Comparison of ENCODE assay signal across 10 mouse cellular contexts in the genomic region with DNA sequence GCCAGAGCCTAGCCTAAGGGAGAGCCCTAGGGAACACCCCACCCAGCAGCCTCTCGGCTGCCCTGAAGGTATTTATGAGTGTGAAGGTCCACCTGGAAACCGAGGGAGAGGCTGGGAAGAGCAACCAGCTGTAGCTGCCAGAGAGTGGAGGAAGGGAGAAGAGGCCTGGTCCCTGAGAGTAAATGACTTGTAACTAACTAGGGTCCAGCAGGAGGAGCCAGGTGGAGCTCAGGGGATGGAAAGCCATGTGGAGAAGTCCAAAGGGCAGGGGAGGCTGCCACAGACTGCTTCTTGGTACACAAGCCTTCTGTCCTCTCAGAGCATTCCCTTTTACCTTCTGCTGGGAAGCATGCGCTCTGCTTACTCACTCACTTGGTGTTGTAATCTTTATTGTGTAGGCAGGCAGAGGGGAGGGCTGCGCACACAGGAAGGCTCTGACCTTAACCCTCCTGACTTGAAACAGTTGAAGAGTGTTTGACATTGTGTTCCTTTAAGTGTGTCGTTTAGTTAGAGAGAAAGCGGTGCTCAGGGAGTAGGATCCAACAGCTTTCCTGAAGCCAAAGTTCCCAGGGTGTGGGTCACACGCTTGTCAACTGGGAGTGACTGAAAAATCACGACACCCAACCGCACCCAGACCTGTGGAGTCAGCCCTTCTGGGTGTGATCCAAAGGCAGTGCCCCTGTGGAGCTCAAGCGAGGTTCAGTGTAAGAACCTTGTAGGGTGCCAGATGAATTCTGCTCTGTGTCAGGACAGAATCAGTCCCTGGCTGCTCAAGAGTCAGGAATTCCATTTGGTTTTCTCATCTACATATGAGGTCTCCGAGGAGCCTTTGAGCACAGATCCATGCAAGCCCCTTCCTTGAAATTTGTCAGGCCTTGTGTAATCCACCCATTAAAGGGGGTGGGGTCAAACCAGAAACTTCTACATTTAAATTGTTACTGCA. TPM values are rescaled to one million over a fixed set of nuclear protein-coding genes. Genes with fewer than 3 reads are reported as not detected.
DNase-seq lines count a peak whose midpoint lies in the region; ATAC-seq and TF ChIP-seq lines count a peak whose summit lies in the region.
"Had no signal": no experiment of that assay in that cellular context is flagged by ENCODE, and none has a peak within 500 bp of the region (broad histone marks: within the 10 kb centered on the region; RNA-seq: fewer than 3 reads in every experiment).

No protein-coding gene starts in this region.

- H3K4me3 ChIP-seq in heart, embryonic 12.5 days = no peak overlapping the region
- no peak overlapping the region for H3K4me3 ChIP-seq in limb, embryonic 14.5 days (replicated peaks; ENCODE audit: low read length)
- no peak overlapping the region for H3K4me3 ChIP-seq in stomach, embryonic 14.5 days (ENCODE audit: low read depth, low read length)
- no peak overlapping the region for H3K4me3 ChIP-seq in hindbrain, embryonic 13.5 days
- H3K4me3 ChIP-seq: hindbrain, embryonic 15.5 days had no signal

- H3K36me3 ChIP-seq in heart, embryonic 12.5 days = no peaks in the 10 kb centered on the region
- H3K36me3 ChIP-seq in limb, embryonic 14.5 days (ENCODE audit: control insufficient read depth, insufficient read depth, low read length) = no peaks in the 10 kb centered on the region
- H3K36me3 ChIP-seq in stomach, embryonic 14.5 days (ENCODE audit: control insufficient read depth, insufficient read depth, low read length) = no peaks in the 10 kb centered on the region
- no peaks in the 10 kb centered on the region for H3K36me3 ChIP-seq in hindbrain, embryonic 13.5 days
- H3K36me3 ChIP-seq: hindbrain, embryonic 15.5 days had no signal

- no peak for ATAC-seq in heart, embryonic 12.5 days (ENCODE audit: insufficient number of reproducible peaks, low FRiP score)
- ATAC-seq in limb, embryonic 14.5 days (ENCODE audit: low FRiP score, low read depth) = peak; percentile 60; the same call in 1 of the 2 replicates
- peak; percentile 72 for ATAC-seq in stomach, embryonic 14.5 days (ENCODE audit: insufficient number of reproducible peaks, insufficient read depth, low FRiP score, low read depth)
- no peak for ATAC-seq in hindbrain, embryonic 13.5 days (ENCODE audit: low FRiP score)
- ATAC-seq in inflammation-experienced regulatory T-cells, adult 6 months = no peak

- intact Hi-C loops in heart, postnatal 25 days (cut with DNase I) = no loop called here

- H3K27ac ChIP-seq in heart, embryonic 12.5 days (ENCODE audit: poor library complexity, severe bottlenecking) = 0 out of 2 replicates have a peak overlapping the region, but pooled peaks have one; percentile 3
- 0 out of 2 replicates have a peak overlapping the region, but pooled peaks have one; percentile 26 for H3K27ac ChIP-seq in limb, embryonic 14.5 days (replicated peaks; ENCODE audit: low read depth, low read length)
- peak overlapping the region; percentile 23; the same call in 1 of the 2 replicates for H3K27ac ChIP-seq in stomach, embryonic 14.5 days (ENCODE audit: low read length)
- H3K27ac ChIP-seq in hindbrain, embryonic 13.5 days = no peak overlapping the region
- H3K27ac ChIP-seq: hindbrain, embryonic 15.5 days had no signal

- H3K9me3 ChIP-seq in heart, embryonic 12.5 days (replicated peaks) = no peaks in the 10 kb centered on the region
- no peaks in the 10 kb centered on the region for H3K9me3 ChIP-seq in limb, embryonic 14.5 days (ENCODE audit: control insufficient read depth, low read length)
- H3K9me3 ChIP-seq in stomach, embryonic 14.5 days (ENCODE audit: control insufficient read depth, low read depth, low read length) = no peaks in the 10 kb centered on the region
- no peaks in the 10 kb centered on the region for H3K9me3 ChIP-seq in hindbrain, embryonic 13.5 days
- H3K9me3 ChIP-seq: hindbrain, embryonic 15.5 days had no signal

- DNase-seq in heart, adult 18-20 months = peak; percentile 27 to 30
- no peak for DNase-seq in heart, postnatal 25 days (ENCODE audit: low spot score)
- no peak for DNase-seq in limb, embryonic 14.5 days (ENCODE audit: low spot score)
- DNase-seq in T-cell, adult 2 months (ENCODE audit: low spot score) = no peak

- peaks cover 37% of the 10 kb centered on the region for H3K4me1 ChIP-seq in heart, embryonic 12.5 days (replicated peaks)
- H3K4me1 ChIP-seq in limb, embryonic 14.5 days (ENCODE audit: control insufficient read depth, insufficient read depth, low read length) = peaks cover 13% of the 10 kb centered on the region
- peaks cover 22% of the 10 kb centered on the region for H3K4me1 ChIP-seq in stomach, embryonic 14.5 days (ENCODE audit: control insufficient read depth, insufficient read depth, low read length)
- H3K4me1 ChIP-seq in hindbrain, embryonic 13.5 days (replicated peaks) = no peaks in the 10 kb centered on the region
- H3K4me1 ChIP-seq: hindbrain, embryonic 15.5 days had no signal

- H3K4me2 ChIP-seq in heart, embryonic 12.5 days = no peak overlapping the region
- no peak overlapping the region for H3K4me2 ChIP-seq in limb, embryonic 14.5 days (replicated peaks; ENCODE audit: low read depth, low read length, severe bottlenecking)
- H3K4me2 ChIP-seq in stomach, embryonic 14.5 days (replicated peaks; ENCODE audit: low read depth, low read length) = no peak overlapping the region
- no peak overlapping the region for H3K4me2 ChIP-seq in hindbrain, embryonic 13.5 days
- H3K4me2 ChIP-seq: hindbrain, embryonic 15.5 days had no signal

- H3K27me3 ChIP-seq in heart, embryonic 12.5 days (replicated peaks) = no peaks in the 10 kb centered on the region
- H3K27me3 ChIP-seq in limb, embryonic 14.5 days (ENCODE audit: control insufficient read depth, insufficient read depth, low read length) = no peaks in the 10 kb centered on the region
- no peaks in the 10 kb centered on the region for H3K27me3 ChIP-seq in stomach, embryonic 14.5 days (ENCODE audit: control insufficient read depth, insufficient read depth, low read length)
- no peaks in the 10 kb centered on the region for H3K27me3 ChIP-seq in hindbrain, embryonic 13.5 days
- H3K27me3 ChIP-seq: CH12.LX; hindbrain, embryonic 15.5 days had no signal

- 36% methylated on average over 11 of the region's 11 CpGs for WGBS in heart, embryonic 12.5 days
- 41% methylated on average over 11 of the region's 11 CpGs for WGBS in limb, embryonic 14.5 days
- WGBS in stomach, embryonic 14.5 days = 38% methylated on average over 11 of the region's 11 CpGs
- 60% methylated on average over 11 of the region's 11 CpGs for WGBS in hindbrain, embryonic 13.5 days

- TF ChIP-seq POLR2A in limb, embryonic 14.5 days (IDR thresholded peaks at IDR 0.05; ENCODE audit: borderline replicate concordance, extremely low read depth, insufficient read depth, insufficient read length) = no peak

- H3K9ac ChIP-seq in heart, embryonic 12.5 days = 0 out of 2 replicates have a peak overlapping the region, but pooled peaks have one; percentile 2
- no peak overlapping the region for H3K9ac ChIP-seq in limb, embryonic 14.5 days (ENCODE audit: low read depth, low read length, severe bottlenecking)
- H3K9ac ChIP-seq in stomach, embryonic 14.5 days (replicated peaks; ENCODE audit: low read depth, low read length) = no peak overlapping the region
- no peak overlapping the region for H3K9ac ChIP-seq in hindbrain, embryonic 13.5 days
- H3K9ac ChIP-seq: hindbrain, embryonic 15.5 days had no signal

RNA-seq across cellular contexts. Expression of a gene that starts 14.6 kb away (rescaled TPM):
- total RNA-seq in heart, adult 18-20 months (2021) = 10 to 100 TPM; 36.9 to 41.9 TPM
- total RNA-seq in heart, postnatal 25 days (2021) = 10 to 100 TPM; 44.5 TPM
- 72.0 and 73.7 TPM in 2 replicates for polyA plus RNA-seq in heart, embryonic 12.5 days (2016; fragmentation: Nextera tagmentation; extraction: Ambion mirVana)
- 32.5 and 39.3 TPM in 2 replicates for polyA plus RNA-seq in limb, embryonic 14.5 days (2012; rRNA removed)
- polyA plus RNA-seq in limb, embryonic 14.5 days (2014; fragmentation: Nextera tagmentation; extraction: Ambion mirVana) = 102 and 107 TPM in 2 replicates
- 130 and 134 TPM in 2 replicates for polyA plus RNA-seq in stomach, embryonic 14.5 days (2014; fragmentation: Nextera tagmentation; extraction: Ambion mirVana)
- 30.7 and 36.1 TPM in 2 replicates for polyA plus RNA-seq in hindbrain, embryonic 13.5 days (2015; fragmentation: Nextera tagmentation; extraction: Ambion mirVana)
- polyA plus RNA-seq in inflammation-experienced regulatory T-cells, adult 6 months (2017; shearing (Covaris generic)) = 10 to 100 TPM in 2 of 3 experiments, 1 to 10 TPM in 1; 3.7 to 12.6 (median 12.2) TPM

Comparison
In these comparisons a context has a peak if more than half of its experiments do, and no peak if none do; other contexts are left out.
1. DNase-seq: peak in heart, adult 18-20 months (2 of 2); none in heart, postnatal 25 days (single experiment), limb, embryonic 14.5 days (single experiment) and T-cell, adult 2 months (single experiment).
2. ATAC-seq: peak in limb, embryonic 14.5 days (single experiment) and stomach, embryonic 14.5 days (single experiment); none in heart, embryonic 12.5 days (single experiment), hindbrain, embryonic 13.5 days (single experiment) and inflammation-experienced regulatory T-cells, adult 6 months (single experiment).